Mouse (Mus musculus): ENCODE measurements around the gene Asb6.

The Asb6 gene

DNA sequence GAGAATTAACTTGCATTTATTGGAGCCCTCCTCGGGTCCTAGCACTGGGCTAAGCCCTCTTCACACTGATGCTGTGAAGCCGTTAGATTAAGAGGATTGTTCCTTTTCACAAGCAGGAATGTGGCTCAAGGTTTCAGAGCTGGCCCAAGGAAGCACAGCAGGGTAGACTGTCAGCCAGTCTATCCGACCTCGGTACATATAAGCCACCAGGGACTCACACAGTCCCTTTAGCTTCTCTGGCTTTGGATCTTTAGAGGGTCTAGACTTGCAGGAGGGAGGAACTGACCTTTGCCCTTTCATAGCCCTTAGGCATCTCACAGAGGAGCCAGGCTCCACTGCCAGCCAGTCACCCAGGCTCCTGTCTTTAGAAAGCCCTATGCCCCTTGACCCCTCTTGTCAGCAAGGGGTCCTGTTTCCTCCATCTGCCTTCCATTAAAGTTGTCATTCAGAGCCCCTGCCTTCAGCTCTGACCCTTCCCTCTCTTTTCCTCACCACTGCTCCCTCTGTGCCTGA lies at the start of gene Asb6:
TSS of gene Asb6 (minus strand) at position 51 of the 513 bp plus-strand sequence.
- DNase-seq: no peak

DNA sequence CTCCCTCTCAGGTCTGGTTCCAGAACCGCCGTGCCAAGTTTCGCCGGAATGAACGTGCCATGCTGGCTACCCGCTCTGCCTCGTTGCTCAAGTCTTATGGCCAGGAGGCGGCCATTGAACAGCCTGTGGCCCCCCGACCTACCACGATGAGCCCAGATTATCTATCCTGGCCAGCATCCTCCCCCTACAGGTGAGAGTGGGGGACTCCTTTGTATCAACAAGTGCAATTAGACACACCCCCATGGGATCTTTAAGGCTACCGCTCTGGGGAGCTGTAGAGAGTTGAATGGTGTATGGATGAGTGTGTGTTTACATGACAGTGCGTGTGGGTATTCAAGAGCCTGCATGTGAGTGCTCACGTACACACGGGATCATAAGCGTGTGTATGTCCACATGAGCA lies 49.3 kb upstream of the Asb6 start:
- DNase-seq: no peak

DNA sequence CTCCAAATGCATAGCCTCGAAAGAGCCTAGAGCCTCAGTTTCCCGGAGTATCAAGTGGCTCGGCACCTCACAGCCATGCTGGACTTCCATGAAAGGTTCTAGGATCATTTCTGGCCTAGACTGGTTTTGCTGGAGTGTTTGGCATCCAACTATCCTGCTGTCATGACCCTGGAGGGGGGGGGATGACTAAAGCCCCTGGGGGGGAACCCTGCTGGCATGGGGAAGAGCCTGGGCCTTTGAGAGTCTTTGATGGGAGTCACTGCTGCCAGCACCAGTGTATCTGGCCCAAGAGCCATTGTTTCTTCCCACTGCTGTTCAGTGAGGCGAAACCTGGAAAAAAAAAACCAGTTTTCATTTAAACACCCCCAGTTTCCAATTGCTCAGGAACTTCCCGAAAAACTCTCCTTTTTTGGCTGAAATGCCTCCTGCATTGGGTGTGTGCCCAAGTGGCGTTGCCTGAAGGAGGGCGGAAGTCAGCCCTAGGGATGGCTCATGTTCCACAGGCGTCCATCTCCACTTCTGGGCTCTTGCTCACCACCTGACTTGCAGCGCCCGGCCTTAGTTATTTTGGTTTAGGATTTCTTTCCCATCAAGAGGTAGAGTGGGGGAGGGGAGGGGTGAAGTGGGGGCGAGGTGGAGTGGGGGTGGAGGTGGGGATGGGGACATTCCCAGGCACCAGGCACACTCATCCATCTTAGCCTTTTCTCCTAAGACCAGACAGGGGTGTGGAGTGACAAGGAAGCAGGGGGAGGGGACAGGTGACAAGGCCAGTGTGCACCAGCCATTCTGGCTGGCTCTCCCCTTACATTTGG lies 45.7 kb upstream of the Asb6 start:
- no peak for DNase-seq

DNA sequence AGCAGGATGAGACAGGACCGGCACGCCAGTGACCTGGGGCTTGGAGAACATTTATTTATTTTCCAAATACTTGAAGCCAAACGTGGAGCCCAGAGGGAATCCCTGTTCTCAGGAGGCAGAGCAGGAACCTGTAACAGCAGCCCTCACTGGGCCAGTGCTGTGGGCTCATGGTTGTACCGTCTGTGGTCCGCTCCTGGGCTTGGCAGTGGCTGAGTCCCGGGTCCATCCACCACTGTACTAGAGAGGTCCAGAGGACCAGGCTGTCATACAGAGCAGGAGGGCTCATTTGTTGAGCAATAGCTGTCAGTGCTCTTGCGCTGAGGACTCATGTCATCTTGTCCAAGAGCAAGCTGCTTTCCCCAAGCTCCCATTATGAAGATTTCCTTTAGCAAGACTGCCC lies 45.0 kb upstream of the Asb6 start:
- DNase-seq: no peak

DNA sequence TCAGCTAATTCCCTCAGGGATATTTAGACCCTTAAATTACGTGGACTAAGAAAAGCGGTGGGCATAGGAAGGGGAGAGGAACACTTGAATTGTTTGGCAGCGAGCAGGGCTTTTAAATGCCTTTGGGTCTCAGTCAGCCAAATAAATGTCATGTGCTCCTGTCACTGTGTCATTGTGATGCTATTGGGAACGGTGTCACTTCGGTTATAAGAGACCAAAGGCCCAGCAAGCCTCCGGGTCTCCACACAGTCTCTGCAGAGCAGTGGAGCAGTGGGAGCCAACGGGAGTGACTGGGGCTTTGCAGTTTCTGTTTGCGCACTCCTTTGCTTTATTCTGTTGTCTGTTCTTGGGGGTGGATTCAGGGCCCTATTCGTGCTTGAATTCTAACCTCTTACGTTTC lies 44.3 kb upstream of the Asb6 start:
- DNase-seq: no peak

DNA sequence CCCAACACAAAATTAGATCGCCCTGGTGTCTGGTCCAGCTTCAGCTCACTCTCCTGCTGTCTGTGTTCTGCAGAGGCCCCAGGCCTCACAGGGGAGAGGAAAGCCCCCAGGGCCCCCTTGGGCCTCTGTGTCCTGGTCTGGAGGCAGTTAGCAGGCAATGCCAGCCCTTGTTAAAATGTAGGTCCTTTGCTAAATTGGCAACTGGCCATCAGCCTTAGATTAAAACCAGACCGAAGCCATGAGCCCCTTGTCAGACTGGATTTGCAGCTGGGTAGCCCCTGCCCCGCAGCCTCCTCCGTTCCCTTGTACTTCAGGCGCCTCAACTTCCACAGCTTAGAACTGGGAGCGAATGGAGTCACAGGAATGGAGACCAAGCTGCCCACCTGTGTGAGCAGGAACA lies 42.5 kb upstream of the Asb6 start:
- no peak for DNase-seq

DNA sequence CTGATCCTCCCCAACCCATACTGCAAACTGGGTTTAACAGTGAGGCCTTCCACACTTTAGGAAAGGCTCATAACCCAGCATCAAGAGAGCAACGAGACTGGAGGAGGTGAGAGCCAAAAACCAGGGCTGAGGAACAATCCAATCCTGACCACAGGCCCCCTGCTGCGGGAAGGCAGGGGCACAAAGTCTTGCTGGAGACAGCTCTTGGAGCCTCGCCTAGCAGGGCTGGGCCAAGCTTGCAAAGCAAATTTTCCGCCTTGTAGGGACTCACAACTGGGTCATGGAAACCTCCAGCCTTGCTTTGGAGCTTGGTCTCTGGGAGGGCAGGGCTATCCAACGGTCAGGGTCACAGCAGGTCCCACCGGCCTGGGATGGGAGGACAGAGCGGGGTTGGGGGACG lies 40.7 kb upstream of the Asb6 start:
- DNase-seq: peak; percentile 21

DNA sequence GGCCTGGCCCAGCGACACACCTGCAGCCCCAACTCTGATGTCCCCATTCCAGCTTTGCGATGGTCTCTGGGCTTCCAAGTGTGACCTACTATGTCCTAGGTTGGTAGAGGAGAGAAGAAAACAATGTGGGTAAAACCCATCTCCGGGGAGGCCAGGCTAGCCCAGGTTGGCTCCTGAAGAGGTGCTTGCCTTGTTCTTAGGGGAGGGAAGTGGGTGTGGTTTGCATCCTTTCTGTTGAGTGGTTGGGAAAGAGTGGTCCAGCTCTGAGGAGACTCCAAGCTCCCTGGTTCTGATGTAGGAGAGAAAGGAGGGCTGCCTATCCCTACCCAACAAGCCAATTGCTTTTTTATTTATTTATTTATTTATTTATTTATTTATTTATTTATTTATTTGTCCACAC lies 35.3 kb upstream of the Asb6 start:
- no peak for DNase-seq

DNA sequence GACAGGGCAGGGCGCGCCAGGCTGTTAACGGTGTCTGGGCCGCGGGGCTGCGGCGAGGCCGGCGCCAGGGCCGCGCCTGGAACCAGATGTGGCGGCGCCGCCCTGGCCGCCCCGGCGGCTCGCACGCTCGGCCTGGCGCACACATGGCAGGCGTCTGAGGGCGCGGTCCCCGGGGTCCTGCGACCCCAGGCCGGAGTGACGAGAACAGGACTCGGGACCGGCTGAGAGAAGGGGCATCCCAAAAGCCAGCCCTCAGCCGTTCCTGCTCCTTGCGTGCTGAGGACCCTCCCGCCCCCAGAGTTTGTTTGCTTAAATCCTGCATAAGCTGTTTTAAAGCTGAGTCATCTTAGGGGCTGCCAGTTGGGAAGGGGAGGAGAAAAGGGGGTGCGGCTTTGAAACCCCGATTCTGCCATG lies 34.8 kb upstream of the Asb6 start:
- no peak for DNase-seq

DNA sequence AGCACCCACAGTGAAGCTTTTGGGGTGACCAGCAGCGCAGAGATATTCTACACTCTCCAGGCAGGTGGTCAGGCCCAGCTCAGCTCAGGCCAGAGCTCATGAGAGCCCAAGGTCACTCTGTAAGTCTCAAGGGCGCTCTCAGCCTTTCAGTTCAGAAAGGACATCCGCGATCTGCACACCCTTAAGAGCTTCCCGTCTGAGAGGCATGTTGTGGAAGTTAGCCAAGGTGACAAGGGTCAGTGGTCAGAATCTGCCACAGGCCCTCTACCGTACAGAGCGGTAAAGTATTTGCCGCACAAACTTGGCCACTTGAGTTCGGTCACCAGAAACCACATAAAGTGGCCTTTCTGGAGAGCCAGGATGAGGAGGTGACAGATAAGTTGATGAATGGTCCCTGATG lies 33.4 kb upstream of the Asb6 start:
- DNase-seq: no peak

DNA sequence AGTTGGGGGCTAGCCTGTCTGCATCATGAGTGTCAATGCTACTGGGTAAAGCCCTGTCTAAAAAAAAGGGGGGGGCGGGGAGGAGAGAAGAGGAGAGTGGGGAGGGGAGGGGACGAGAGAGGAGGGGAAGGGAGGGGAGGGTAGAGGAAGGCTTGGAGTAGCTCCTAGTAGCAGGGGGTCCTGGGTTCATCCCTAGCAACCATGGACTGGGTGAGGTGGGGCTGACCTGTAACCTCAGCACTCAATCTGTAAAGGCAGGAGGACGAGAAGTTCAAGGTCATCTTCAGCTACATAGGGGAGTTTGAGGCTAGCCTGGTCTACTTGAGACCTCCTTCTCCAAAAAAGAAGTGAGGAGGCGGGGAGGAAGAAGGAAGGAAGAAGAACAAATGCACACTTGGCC lies 31.9 kb upstream of the Asb6 start:
- no peak for DNase-seq

DNA sequence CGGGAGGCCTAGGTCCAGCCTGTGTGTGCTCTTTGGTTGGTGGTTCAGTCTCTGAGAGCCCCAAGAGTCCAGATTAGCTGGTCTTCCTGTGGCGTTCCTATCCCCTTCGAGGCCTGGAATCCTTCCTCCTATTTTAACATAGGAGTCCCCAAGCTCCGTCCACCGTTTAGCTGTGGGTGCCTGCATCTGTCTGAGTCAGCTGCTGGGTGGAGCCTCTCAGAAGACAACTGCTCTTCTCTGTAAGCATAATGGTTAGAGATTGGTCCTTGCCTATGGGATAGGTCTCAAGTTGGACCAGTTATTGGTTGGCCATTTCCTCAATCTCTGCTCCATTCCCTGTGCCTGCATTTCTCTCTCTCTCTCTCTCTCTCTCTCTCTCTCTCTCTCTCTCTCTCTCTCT lies 29.6 kb upstream of the Asb6 start:
- DNase-seq: no peak

DNA sequence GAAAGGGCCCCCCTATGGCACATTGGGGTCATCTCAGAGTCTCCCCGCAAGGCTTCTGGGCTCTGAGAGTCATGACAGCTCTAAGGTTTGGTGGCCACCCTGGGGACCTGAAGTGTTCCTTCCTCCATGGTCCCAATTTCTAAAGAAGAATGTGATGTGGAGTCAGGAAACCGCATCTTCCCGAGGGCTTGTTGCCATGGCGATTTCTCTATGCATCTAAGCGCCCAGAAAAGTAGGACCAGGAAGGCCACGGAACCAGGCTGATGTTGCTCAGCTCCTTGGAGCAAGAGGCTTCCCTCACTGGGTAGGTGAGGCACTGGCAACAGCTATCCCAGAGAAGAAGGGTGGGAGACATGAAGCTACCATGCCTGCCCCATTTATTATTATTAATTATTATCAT lies 26.9 kb upstream of the Asb6 start:
- no peak for DNase-seq

DNA sequence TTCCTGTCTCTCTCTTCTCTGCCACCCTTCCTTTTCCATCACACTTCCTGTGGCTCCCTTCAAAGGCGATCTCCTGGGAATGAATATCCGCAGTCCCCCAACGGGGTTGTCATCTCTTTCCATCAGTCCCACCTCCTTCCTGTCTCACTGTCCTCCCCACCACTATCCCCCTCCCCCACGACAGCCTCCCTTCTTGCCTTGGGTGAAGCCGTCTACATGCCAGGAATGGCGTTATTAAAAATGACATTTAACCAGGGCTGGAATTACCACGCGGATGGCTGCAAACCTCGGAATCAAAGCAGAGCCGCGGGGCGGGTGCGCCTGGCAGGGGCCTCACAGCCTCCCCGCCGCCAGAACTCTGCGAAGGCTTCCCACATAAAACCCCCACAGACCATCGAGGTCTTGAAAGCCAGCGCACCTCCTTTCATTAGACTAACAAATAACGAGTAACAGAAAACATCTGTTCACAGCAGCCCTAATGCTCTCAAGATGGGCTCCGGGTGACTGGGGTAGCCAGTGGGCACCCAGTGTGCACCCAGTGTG lies 22.7 kb upstream of the Asb6 start:
- no peak for DNase-seq

DNA sequence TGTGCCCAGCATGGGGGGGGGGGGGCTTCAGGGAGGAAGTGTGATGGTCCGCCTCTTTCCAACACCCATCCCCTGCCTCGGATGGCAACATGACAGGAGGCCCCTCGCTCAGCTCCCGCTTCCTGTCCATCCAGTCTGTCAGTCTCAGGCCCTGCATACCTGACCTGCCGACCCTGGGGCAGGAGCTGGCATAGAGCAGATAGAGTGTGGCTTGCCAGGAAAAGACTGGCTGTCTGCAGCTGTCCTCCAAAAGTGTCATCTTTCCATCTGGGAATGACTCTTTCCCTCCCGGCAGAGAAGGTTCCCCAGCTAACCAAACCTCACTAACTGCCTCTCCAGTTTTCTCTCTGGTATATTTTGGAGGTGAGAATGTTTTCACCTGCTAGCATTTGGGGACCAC lies 20.4 kb upstream of the Asb6 start:
- DNase-seq: no peak

DNA sequence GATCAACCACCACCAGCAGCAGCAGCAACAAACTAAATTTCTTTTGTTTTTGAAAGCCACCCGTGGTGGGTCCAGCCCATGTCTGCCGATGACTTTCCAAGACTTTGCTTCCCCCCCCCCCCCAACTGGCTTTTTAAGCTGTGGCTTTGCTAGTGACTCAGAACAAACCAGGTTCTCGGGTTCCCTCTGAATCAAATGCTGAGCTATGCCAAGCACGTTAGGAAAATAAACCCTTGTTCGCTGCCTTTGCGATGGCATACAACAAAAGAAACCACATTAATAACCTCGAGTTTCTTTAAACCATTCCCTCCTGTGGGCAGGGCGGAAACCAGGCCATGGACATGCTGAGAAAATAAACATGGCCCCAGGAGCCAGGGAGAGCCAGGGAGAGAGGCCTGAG lies 18.1 kb upstream of the Asb6 start:
- DNase-seq: no peak

DNA sequence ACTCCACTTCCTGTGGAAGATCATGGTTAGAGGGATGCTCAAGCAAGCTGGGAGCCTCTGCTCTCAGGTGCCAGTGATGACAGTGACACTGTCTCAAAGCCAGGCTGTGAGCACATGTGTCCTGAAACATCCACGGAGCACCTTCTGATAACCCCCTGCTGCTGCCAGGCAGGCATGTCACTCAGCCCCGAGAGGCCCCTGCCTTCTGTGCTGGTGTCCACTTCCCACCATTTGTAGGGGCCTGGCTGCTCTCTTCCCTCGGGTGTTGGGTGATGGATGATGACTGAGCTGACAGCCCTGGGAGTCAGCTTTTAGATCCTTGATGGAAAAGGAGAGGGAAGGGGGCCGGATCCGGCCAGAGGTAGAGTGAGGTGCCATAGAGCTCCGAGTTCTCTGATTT lies 16.6 kb upstream of the Asb6 start:
- no peak for DNase-seq

DNA sequence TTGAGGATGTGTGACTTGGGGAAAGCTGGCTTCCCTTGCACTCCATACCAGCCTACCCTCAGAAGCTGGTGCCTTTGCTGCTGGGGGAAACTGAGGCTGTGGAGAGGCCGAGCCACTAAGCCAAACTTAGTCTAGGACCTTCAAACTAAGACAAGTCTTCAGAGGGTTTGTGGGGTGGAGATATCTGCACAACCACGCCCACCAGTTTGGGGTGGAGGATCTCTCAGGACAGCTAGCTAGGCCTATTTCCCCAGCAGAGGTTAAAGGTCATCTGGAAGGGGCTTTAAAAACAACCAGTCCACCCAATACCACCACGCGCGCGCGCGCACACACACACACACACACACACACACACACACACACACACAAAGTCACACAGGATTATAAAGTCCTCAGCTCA lies 16.1 kb upstream of the Asb6 start:
- DNase-seq: no peak

DNA sequence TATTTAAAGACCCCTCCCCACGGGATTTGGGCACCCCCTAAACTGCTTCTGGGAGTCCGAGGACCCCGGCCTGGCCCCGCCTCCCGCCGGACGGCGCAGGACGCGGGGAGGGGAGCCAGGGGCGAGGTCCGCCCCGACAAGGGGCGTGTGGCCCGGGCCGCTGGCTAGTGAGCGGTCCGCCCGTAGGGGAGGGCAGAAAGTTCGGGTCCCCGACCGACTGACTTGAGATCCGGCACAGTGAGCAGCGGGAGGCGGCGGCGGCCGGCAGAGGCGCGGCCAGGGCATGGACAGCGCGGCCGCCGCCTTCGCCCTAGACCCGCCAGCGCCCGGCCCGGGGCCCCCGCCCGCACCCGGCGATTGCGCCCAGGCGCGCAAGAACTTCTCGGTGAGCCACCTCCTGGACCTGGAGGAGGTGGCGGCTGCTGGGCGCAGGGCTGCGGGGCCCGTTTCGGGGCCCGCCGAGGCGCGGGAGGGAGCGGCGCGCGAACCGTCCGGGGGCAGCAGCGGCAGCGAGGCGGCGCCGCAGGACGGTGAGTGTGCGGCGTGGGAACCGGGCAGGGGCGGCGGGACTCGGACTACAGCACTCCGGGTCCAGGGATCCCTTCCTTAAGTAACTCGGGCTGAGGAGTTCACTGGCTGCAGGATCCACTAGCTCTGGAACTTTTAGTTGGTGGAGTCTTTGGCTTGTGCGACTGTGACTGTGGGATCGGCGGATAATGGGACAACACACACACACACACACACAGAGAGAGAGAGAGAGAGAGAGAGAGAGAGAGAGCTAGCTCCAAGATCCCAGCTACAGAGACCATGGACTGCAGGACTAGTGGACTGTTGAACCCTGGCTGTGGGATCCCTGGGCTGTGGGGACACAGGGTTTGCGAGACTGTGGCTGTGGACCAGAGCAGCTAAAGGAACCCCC lies 15.3 kb upstream of the Asb6 start:
- no peak for DNase-seq

DNA sequence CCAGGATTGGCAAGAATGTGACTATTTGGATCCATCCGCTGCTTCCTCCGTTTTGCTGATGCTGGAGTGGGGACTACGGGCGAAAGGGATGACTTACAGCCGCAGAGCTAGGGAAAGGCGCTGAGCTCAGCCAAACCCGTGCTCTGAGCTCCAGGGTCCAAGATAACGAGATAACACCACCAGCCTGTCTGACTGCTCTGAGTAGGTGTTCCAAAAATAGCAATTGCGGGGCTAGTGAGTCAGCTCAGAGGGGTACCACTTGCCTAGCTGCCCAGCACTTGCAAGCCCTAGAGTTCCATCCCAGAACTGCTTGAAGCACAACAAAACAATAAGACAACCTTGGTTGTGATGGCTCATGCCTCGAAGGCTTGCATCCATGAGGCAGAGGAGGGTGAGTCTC lies 12.5 kb upstream of the Asb6 start:
- DNase-seq: no peak

DNA sequence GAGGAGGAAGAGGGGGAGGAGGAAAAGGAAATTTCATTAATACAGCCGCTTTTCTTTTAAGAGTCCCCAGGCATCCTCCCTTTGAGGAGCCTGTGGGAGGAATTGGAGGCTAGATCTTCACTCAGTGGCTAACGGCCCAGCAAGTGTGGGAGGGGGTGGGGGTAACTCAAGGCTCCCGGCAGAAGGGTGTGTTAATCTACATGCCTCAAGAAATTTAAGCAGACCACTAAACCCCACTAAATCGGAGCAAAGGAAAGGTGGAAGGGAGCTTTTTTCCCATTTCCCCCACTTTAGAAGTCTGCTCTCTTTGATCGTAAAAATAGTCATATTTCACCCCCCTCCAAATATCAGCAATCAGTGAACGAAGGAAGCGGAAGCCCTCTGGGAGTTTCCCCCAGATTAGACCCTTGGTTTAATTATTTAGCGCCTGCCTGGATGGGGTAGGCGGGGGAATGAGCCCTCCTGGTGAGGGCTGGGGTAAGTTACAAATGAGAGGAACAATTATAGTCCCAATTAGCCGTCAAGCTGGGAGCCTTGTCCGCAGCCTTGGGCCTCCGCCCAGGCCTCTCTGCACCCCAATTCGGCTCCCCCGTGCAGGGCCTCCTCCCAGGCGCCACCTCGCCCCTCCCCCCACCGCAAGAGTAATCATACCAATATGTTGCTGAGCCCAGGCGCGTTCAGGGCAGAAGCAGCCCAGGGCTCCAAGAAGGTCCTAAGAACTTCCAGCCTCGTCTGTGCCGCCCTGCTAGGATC lies 6.3 kb upstream of the Asb6 start:
- DNase-seq: no peak

DNA sequence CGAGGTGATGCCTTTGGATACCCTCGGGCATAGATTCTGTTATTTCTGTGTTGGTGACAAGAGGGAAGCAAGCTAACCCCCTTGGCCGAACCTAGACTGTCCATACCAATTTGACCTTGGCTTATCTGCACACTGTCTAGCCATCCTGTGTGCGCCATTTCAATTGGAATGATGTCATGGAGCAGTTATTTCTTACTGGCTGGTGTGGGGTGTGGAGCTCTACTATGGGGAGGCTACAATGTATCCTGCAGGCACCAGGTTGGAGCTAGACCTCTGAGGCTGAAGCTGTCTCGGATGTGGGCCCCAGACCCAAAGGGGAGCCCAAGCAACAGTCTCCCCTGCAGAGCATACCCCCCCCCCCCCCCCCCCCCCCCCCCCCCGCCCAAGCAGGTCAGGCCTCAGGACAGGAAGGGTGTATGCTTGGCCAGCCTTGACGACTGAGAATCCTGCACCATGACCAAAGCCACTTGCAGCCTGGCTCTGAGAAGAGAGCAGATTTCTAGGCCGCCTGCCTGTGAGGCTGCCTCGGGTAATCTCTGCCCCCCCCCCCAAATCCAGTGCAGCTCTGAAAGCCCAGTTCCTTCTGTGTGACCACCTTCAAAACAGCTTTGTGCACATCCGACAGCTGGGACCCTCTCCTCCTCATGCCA lies 4.4 kb upstream of the Asb6 start, which contains the start of gene Prrx2:
TSS of gene Prrx2 (plus strand) at position 600 of the 650 bp plus-strand sequence.
- DNase-seq: no peak
